Comparison of ENCODE assay signal across 22 mouse cellular contexts in the genomic region with DNA sequence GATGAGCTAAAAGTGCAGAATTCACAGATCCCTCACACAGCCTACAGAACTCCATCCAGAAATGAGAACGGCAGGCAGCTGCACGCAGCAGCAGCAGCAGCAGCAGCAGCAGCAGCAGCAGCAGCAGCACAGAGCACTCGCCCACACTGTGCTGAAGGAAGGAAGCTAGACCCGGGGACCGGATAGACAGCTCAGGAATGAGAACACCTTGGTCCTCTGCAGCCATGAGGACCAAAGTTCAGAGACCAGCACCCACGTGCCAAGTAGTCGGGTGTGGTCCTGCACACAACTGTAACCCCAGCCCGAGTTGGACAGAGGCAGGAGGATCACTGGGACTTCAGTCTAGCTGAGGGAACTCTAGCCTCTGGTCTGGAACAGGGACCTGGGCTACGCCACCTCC. TPM values are rescaled to one million over a fixed set of nuclear protein-coding genes. Genes with fewer than 3 reads are reported as not detected.
A peak's percentile ranks its signal among the peaks of the same experiment; 100 is the strongest.
DNase-seq lines count a peak whose midpoint lies in the region; ATAC-seq and TF ChIP-seq lines count a peak whose summit lies in the region.
"Had no signal": no experiment of that assay in that cellular context is flagged by ENCODE, and none has a peak within 500 bp of the region (broad histone marks: within the 10 kb centered on the region; RNA-seq: fewer than 3 reads in every experiment).

No protein-coding gene starts in this region.

- H3K4me1 ChIP-seq in embryonic facial prominence, embryonic 13.5 days = peaks cover 53% of the 10 kb centered on the region
- H3K4me1 ChIP-seq in embryonic facial prominence, embryonic 10.5 days = peaks cover 60% of the 10 kb centered on the region
- H3K4me1 ChIP-seq in heart, embryonic 13.5 days = peaks cover 70% of the 10 kb centered on the region
- peaks cover 23% of the 10 kb centered on the region for H3K4me1 ChIP-seq in brown adipose tissue, adult 24 weeks (ENCODE audit: control insufficient read depth, insufficient read depth, insufficient read length, low read length)
- H3K4me1 ChIP-seq in intestine, postnatal 0 days (replicated peaks; ENCODE audit: control insufficient read depth, insufficient read depth, low read length) = 0 out of 2 replicates have a peak, but pooled peaks cover 5% of the 10 kb centered on the region

- no peak overlapping the region for H3K4me2 ChIP-seq in embryonic facial prominence, embryonic 13.5 days
- H3K4me2 ChIP-seq in heart, embryonic 13.5 days = no peak overlapping the region
- H3K4me2 ChIP-seq in intestine, postnatal 0 days (replicated peaks; ENCODE audit: low read depth) = no peak overlapping the region; the same call in 1 of the 2 replicates
- H3K4me2 ChIP-seq: forebrain, embryonic 12.5 days; hindbrain, embryonic 15.5 days had no signal

- WGBS in embryonic facial prominence, embryonic 13.5 days = 84% methylated on average over 9 of the region's 9 CpGs
- 90% methylated on average over 9 of the region's 9 CpGs for WGBS in embryonic facial prominence, embryonic 10.5 days
- 72% methylated on average over 9 of the region's 9 CpGs for WGBS in heart, embryonic 13.5 days
- 51% methylated on average over 9 of the region's 9 CpGs for WGBS in intestine, postnatal 0 days

- TF ChIP-seq CTCF in intestine, postnatal 0 days (IDR thresholded peaks at IDR 0.05; ENCODE audit: low read depth) = no peak

- no peak for DNase-seq in embryonic facial prominence, embryonic 10.5 days (ENCODE audit: low spot score)
- DNase-seq in heart, adult 11 months = no peak
- DNase-seq in embryo, embryonic 9.5 days (ENCODE audit: extremely low spot score) = no peak
- no peak for DNase-seq in adipocyte (ENCODE audit: low spot score)
- DNase-seq: adrenal gland, postnatal 10 days; B cell, adult 2 months; cerebellum, adult 18-20 months; cerebellum, adult 9-11 months; cerebellum, postnatal 36 days; forebrain, postnatal 0 days; gastrocnemius, postnatal 36 days; heart, adult 18-20 months; heart, postnatal 36 days had no signal

- peaks cover 81% of the 10 kb centered on the region for H3K36me3 ChIP-seq in embryonic facial prominence, embryonic 13.5 days
- H3K36me3 ChIP-seq in embryonic facial prominence, embryonic 10.5 days (replicated peaks) = peaks cover 100% of the 10 kb centered on the region
- H3K36me3 ChIP-seq in heart, embryonic 13.5 days = peaks cover 95% of the 10 kb centered on the region
- peaks cover 38% of the 10 kb centered on the region for H3K36me3 ChIP-seq in intestine, postnatal 0 days (ENCODE audit: control insufficient read depth, insufficient read depth)
- H3K36me3 ChIP-seq: forebrain, embryonic 12.5 days; G1E; hindbrain, embryonic 15.5 days had no signal

- no peaks in the 10 kb centered on the region for H3K27me3 ChIP-seq in embryonic facial prominence, embryonic 13.5 days
- no peaks in the 10 kb centered on the region for H3K27me3 ChIP-seq in embryonic facial prominence, embryonic 10.5 days (replicated peaks; ENCODE audit: low read depth, poor library complexity, severe bottlenecking)
- no peaks in the 10 kb centered on the region for H3K27me3 ChIP-seq in heart, embryonic 13.5 days (replicated peaks)
- no peaks in the 10 kb centered on the region for H3K27me3 ChIP-seq in intestine, postnatal 0 days (replicated peaks; ENCODE audit: control insufficient read depth, insufficient read depth, low read length)
- H3K27me3 ChIP-seq: forebrain, embryonic 12.5 days; hindbrain, embryonic 15.5 days had no signal

- H3K9me3 ChIP-seq in embryonic facial prominence, embryonic 13.5 days = no peaks in the 10 kb centered on the region
- H3K9me3 ChIP-seq in embryonic facial prominence, embryonic 10.5 days = no peaks in the 10 kb centered on the region
- no peaks in the 10 kb centered on the region for H3K9me3 ChIP-seq in heart, embryonic 13.5 days
- no peaks in the 10 kb centered on the region for H3K9me3 ChIP-seq in intestine, postnatal 0 days (ENCODE audit: control insufficient read depth)
- H3K9me3 ChIP-seq: forebrain, embryonic 12.5 days; G1E; heart, embryonic 10.5 days; hindbrain, embryonic 15.5 days had no signal

- H3K27ac ChIP-seq in embryonic facial prominence, embryonic 13.5 days = 0 out of 2 replicates have a peak overlapping the region, but pooled peaks have one; percentile 0
- H3K27ac ChIP-seq in embryonic facial prominence, embryonic 10.5 days (replicated peaks) = no peak overlapping the region
- H3K27ac ChIP-seq in heart, embryonic 13.5 days (replicated peaks) = no peak overlapping the region
- H3K27ac ChIP-seq in brown adipose tissue, adult 24 weeks (replicated peaks; ENCODE audit: low read depth, low read length) = peak overlapping the region; percentile 7
- 0 out of 2 replicates have a peak overlapping the region, but pooled peaks have one; percentile 54 for H3K27ac ChIP-seq in intestine, postnatal 0 days (ENCODE audit: low read depth, low read length)
- H3K27ac ChIP-seq: forebrain, embryonic 12.5 days had no signal

- H3K4me3 ChIP-seq in embryonic facial prominence, embryonic 13.5 days = no peak overlapping the region
- H3K4me3 ChIP-seq in embryonic facial prominence, embryonic 10.5 days = no peak overlapping the region
- no peak overlapping the region for H3K4me3 ChIP-seq in heart, embryonic 13.5 days
- no peak overlapping the region for H3K4me3 ChIP-seq in brown adipose tissue, adult 24 weeks (ENCODE audit: insufficient read depth, low read depth, low read length)
- H3K4me3 ChIP-seq in intestine, postnatal 0 days (ENCODE audit: low read depth, low read length) = no peak overlapping the region
- H3K4me3 ChIP-seq: forebrain, embryonic 12.5 days; heart, embryonic 10.5 days; hindbrain, embryonic 15.5 days had no signal

- ATAC-seq in embryonic facial prominence, embryonic 13.5 days (ENCODE audit: insufficient number of reproducible peaks, insufficient read depth, low FRiP score, low TSS enrichment, low read depth) = no peak
- ATAC-seq in heart, embryonic 13.5 days (ENCODE audit: extremely low read depth, insufficient number of reproducible peaks, low FRiP score, low TSS enrichment) = no peak
- ATAC-seq in intestine, postnatal 0 days = peak; percentile 49
- ATAC-seq: CD4-positive, CD25-positive, alpha-beta regulatory T cell, adult 4 months; forebrain, postnatal 0 days had no signal

- H3K9ac ChIP-seq in embryonic facial prominence, embryonic 13.5 days = no peak overlapping the region
- peak overlapping the region; percentile 1; the same call in 1 of the 2 replicates for H3K9ac ChIP-seq in heart, embryonic 13.5 days
- H3K9ac ChIP-seq in intestine, postnatal 0 days (ENCODE audit: low read depth, low read length) = no peak overlapping the region
- H3K9ac ChIP-seq: forebrain, embryonic 12.5 days; forebrain, postnatal 0 days; hindbrain, embryonic 15.5 days had no signal

RNA-seq across cellular contexts. Expression of a gene that starts 22.7 kb away (rescaled TPM):
- 16.7 and 17.4 TPM in 2 replicates for polyA plus RNA-seq in embryonic facial prominence, embryonic 13.5 days (2015; fragmentation: Nextera tagmentation; extraction: Ambion mirVana)
- polyA plus RNA-seq in embryonic facial prominence, embryonic 10.5 days (2016; fragmentation: Nextera tagmentation; extraction: Ambion mirVana) = 7.2 and 7.3 TPM in 2 replicates
- 18.5 and 19.3 TPM in 2 replicates for polyA plus RNA-seq in heart, embryonic 13.5 days (2015; fragmentation: Nextera tagmentation; extraction: Ambion mirVana)
- 5.3 and 14.8 TPM in 2 replicates for polyA plus RNA-seq in brown adipose tissue, adult 24 weeks (2012; ENCODE audit: insufficient read depth, insufficient read length, missing spikeins)
- polyA plus RNA-seq in intestine, postnatal 0 days (2015; fragmentation: Nextera tagmentation; extraction: Ambion mirVana) = 5.4 and 6.1 TPM in 2 replicates

Comparison
In these comparisons a context has a peak if more than half of its experiments do, and no peak if none do; other contexts are left out.
1. H3K27ac ChIP-seq: peak in embryonic facial prominence, embryonic 13.5 days (single experiment), brown adipose tissue, adult 24 weeks (single experiment) and intestine, postnatal 0 days (single experiment); none in embryonic facial prominence, embryonic 10.5 days (single experiment) and heart, embryonic 13.5 days (single experiment).